Mouse (Mus musculus): ENCODE data around the gene Efhd2. TPM values are rescaled to one million over a fixed set of nuclear protein-coding genes. Genes with fewer than 3 reads are reported as not detected.

Efhd2 gene
- polyA plus RNA-seq, 1 experiment from 2014 or later: 38.5 TPM

- peaks cover 4% of the 10 kb centered on the region for H3K4me1 ChIP-seq (ENCODE audit: control insufficient read depth, low read depth, low read length)
- H3K4me3 ChIP-seq (ENCODE audit: low read depth, low read length): no peak overlapping the region
- WGBS (ENCODE audit: insufficient replicate concordance): 23% methylated on average over 3 of the region's 3 CpGs
- peak; percentile 75 for ATAC-seq (ENCODE audit: low read depth)
- H3K27ac ChIP-seq (ENCODE audit: low read length): no peak overlapping the region
- H3K4me2 ChIP-seq (ENCODE audit: low read depth, low read length): no peak overlapping the region
- no peaks in the 10 kb centered on the region for H3K9me3 ChIP-seq (replicated peaks; ENCODE audit: control insufficient read depth, low read length)
- no peaks in the 10 kb centered on the region for H3K36me3 ChIP-seq (ENCODE audit: control insufficient read depth, insufficient read depth)
- H3K9ac ChIP-seq (ENCODE audit: low read depth, low read length): no peak overlapping the region
- H3K27me3 ChIP-seq (ENCODE audit: control insufficient read depth, insufficient read depth, low read depth, low read length): no peaks in the 10 kb centered on the region
These were observed 51.7 kb downstream of the Efhd2 start for GRCm38 (mm10) chr4:141822979-141823378.

DNA sequence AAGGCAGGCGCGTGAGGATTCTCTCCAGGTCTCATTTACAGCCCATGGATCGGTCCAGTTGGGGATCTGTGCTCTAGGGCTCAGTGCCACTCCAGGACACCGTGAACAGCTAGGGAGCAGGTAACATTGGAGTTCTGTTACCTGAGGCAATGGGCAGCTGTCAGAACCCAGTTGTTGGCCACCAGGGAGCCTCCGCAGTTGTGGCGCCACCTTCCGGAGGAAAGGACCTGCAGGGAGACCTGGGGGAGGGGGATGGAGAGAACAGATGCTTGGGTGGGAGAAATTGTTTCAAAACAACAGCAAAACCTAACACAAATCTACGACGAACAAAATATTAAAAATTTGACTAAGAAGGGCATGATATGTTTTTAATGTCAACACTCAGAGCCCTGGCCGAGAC lies 52.6 kb downstream of the Efhd2 start:
- Histone ChIP-seq H3K36me3 (ENCODE audit: control insufficient read depth, insufficient read depth) (no peaks in the 10 kb centered on the region), H3K4me2 (ENCODE audit: low read depth, low read length) (no peak overlapping the region), H3K9ac (ENCODE audit: low read depth, low read length) (no peak overlapping the region), H3K4me1 (ENCODE audit: control insufficient read depth, low read depth, low read length) (peaks cover 4% of the 10 kb centered on the region), H3K9me3 (replicated peaks; ENCODE audit: control insufficient read depth, low read length) (no peaks in the 10 kb centered on the region), H3K27ac (ENCODE audit: low read length) (no peak overlapping the region), H3K27me3 (ENCODE audit: control insufficient read depth, insufficient read depth, low read depth, low read length) (no peaks in the 10 kb centered on the region), H3K4me3 (ENCODE audit: low read depth, low read length) (no peak overlapping the region)
- no peak for ATAC-seq (ENCODE audit: low read depth)
- 62% methylated on average over 10 of the region's 10 CpGs for WGBS (ENCODE audit: insufficient replicate concordance)

DNA sequence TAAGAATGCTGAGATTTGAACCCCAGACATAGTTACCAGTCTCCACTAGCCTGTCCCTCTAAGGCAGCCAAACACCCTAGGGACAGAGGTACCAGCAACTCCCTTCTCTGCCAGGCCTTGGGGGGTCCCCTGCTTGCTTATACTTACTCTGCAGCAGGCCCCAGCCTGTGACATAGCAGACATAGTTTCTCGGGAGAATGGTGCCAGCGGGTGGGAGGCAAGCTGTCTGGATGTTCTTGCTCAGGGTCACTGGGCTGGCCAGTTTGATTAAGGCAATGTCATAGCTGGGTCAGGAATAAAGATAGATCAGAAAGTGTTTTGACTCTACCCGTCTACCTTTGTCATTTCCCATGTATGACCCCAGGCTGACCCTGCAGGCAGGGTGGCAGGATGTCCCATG lies 53.5 kb downstream of the Efhd2 start:
- H3K4me1 ChIP-seq (ENCODE audit: control insufficient read depth, low read depth, low read length): peaks cover 4% of the 10 kb centered on the region
- H3K4me3 ChIP-seq (ENCODE audit: low read depth, low read length): no peak overlapping the region
- no peaks in the 10 kb centered on the region for H3K27me3 ChIP-seq (ENCODE audit: control insufficient read depth, insufficient read depth, low read depth, low read length)
- H3K4me2 ChIP-seq (ENCODE audit: low read depth, low read length): no peak overlapping the region
- no peaks in the 10 kb centered on the region for H3K36me3 ChIP-seq (ENCODE audit: control insufficient read depth, insufficient read depth)
- no peak overlapping the region for H3K27ac ChIP-seq (ENCODE audit: low read length)
- no peak for ATAC-seq (ENCODE audit: low read depth)
- no peak overlapping the region for H3K9ac ChIP-seq (ENCODE audit: low read depth, low read length)
- 72% methylated on average over 3 of the region's 3 CpGs for WGBS (ENCODE audit: insufficient replicate concordance)
- no peaks in the 10 kb centered on the region for H3K9me3 ChIP-seq (replicated peaks; ENCODE audit: control insufficient read depth, low read length)

GRCm38 (mm10) chr4:141819316-141819715 lies 55.4 kb downstream of the Efhd2 start:
- H3K4me2 ChIP-seq (ENCODE audit: low read depth, low read length): no peak overlapping the region
- H3K9ac ChIP-seq (ENCODE audit: low read depth, low read length): no peak overlapping the region
- no peak overlapping the region for H3K27ac ChIP-seq (ENCODE audit: low read length)
- peaks cover 4% of the 10 kb centered on the region for H3K4me1 ChIP-seq (ENCODE audit: control insufficient read depth, low read depth, low read length)
- no peak for ATAC-seq (ENCODE audit: low read depth)
- H3K36me3 ChIP-seq (ENCODE audit: control insufficient read depth, insufficient read depth): no peaks in the 10 kb centered on the region
- no peak overlapping the region for H3K4me3 ChIP-seq (ENCODE audit: low read depth, low read length)
- H3K9me3 ChIP-seq (replicated peaks; ENCODE audit: control insufficient read depth, low read length): no peaks in the 10 kb centered on the region
- no peaks in the 10 kb centered on the region for H3K27me3 ChIP-seq (ENCODE audit: control insufficient read depth, insufficient read depth, low read depth, low read length)
- 77% methylated on average over 7 of the region's 7 CpGs for WGBS (ENCODE audit: insufficient replicate concordance)

GRCm38 (mm10) chr4:141818861-141819260 lies 55.9 kb downstream of the Efhd2 start:
- WGBS (ENCODE audit: insufficient replicate concordance): 74% methylated on average over 13 of the region's 13 CpGs

DNA sequence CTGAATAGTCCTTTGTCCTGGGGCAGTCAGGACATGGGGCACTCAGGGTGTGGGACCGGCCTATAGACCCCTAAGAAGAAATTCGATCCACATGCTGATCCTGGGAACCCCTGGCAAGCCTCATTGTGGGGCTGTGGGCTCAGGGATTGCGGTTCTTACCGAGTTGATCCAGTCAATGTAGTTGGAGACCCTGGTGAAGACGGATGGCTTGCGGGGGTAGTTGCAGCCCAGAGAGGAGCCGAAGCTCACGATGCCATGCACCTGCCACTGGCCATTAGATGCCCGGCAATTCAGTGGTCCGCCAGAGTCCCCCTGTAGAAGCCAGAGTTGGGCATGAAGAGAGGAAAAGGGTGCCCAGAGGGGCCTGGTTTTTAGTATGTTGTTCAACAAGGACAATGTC lies 57.0 kb downstream of the Efhd2 start:
- no peak for ATAC-seq (ENCODE audit: low read depth)
- WGBS (ENCODE audit: insufficient replicate concordance): 77% methylated on average over 10 of the region's 10 CpGs
- Histone ChIP-seq H3K36me3 (ENCODE audit: control insufficient read depth, insufficient read depth) (0 out of 2 replicates have a peak, but pooled peaks cover 2% of the 10 kb centered on the region), H3K9me3 (replicated peaks; ENCODE audit: control insufficient read depth, low read length) (no peaks in the 10 kb centered on the region), H3K4me1 (ENCODE audit: control insufficient read depth, low read depth, low read length) (peaks cover 1% of the 10 kb centered on the region), H3K4me3 (ENCODE audit: low read depth, low read length) (no peak overlapping the region), H3K4me2 (ENCODE audit: low read depth, low read length) (no peak overlapping the region), H3K27me3 (ENCODE audit: control insufficient read depth, insufficient read depth, low read depth, low read length) (no peaks in the 10 kb centered on the region), H3K9ac (ENCODE audit: low read depth, low read length) (no peak overlapping the region), H3K27ac (ENCODE audit: low read length) (no peak overlapping the region)

More at GRCm38 (mm10) chr4:141818861-141819260, 55.9 kb downstream of the Efhd2 start:
- no peak overlapping the region for H3K9ac ChIP-seq (ENCODE audit: low read depth, low read length)
- no peak overlapping the region for H3K27ac ChIP-seq (ENCODE audit: low read length)
- H3K27me3 ChIP-seq (ENCODE audit: control insufficient read depth, insufficient read depth, low read depth, low read length): no peaks in the 10 kb centered on the region
- H3K4me2 ChIP-seq (ENCODE audit: low read depth, low read length): no peak overlapping the region
- no peak for ATAC-seq (ENCODE audit: low read depth)
- peaks cover 4% of the 10 kb centered on the region for H3K4me1 ChIP-seq (ENCODE audit: control insufficient read depth, low read depth, low read length)
- no peak overlapping the region for H3K4me3 ChIP-seq (ENCODE audit: low read depth, low read length)
- H3K9me3 ChIP-seq (replicated peaks; ENCODE audit: control insufficient read depth, low read length): no peaks in the 10 kb centered on the region
- H3K36me3 ChIP-seq (ENCODE audit: control insufficient read depth, insufficient read depth): 0 out of 2 replicates have a peak, but pooled peaks cover 2% of the 10 kb centered on the region

- no peaks in the 10 kb centered on the region for H3K27me3 ChIP-seq (ENCODE audit: control insufficient read depth, insufficient read depth, low read depth, low read length)
- H3K36me3 ChIP-seq (ENCODE audit: control insufficient read depth, insufficient read depth): peaks cover 6% of the 10 kb centered on the region
- no peaks in the 10 kb centered on the region for H3K4me1 ChIP-seq (ENCODE audit: control insufficient read depth, low read depth, low read length)
- H3K9ac ChIP-seq (ENCODE audit: low read depth, low read length): no peak overlapping the region
- H3K4me3 ChIP-seq (ENCODE audit: low read depth, low read length): no peak overlapping the region
- no peak overlapping the region for H3K4me2 ChIP-seq (ENCODE audit: low read depth, low read length)
- H3K27ac ChIP-seq (ENCODE audit: low read length): no peak overlapping the region
- no peaks in the 10 kb centered on the region for H3K9me3 ChIP-seq (replicated peaks; ENCODE audit: control insufficient read depth, low read length)
- no peak for ATAC-seq (ENCODE audit: low read depth)
- 51% methylated on average over 14 of the region's 14 CpGs for WGBS (ENCODE audit: insufficient replicate concordance)
These were observed 57.7 kb downstream of the Efhd2 start for GRCm38 (mm10) chr4:141816776-141817655.

- Histone ChIP-seq H3K9ac (ENCODE audit: low read depth, low read length) (no peak overlapping the region), H3K27ac (ENCODE audit: low read length) (no peak overlapping the region), H3K4me3 (ENCODE audit: low read depth, low read length) (no peak overlapping the region), H3K9me3 (replicated peaks; ENCODE audit: control insufficient read depth, low read length) (no peaks in the 10 kb centered on the region), H3K36me3 (ENCODE audit: control insufficient read depth, insufficient read depth) (peaks cover 14% of the 10 kb centered on the region), H3K4me1 (ENCODE audit: control insufficient read depth, low read depth, low read length) (no peaks in the 10 kb centered on the region), H3K4me2 (ENCODE audit: low read depth, low read length) (no peak overlapping the region), H3K27me3 (ENCODE audit: control insufficient read depth, insufficient read depth, low read depth, low read length) (no peaks in the 10 kb centered on the region)
- WGBS (ENCODE audit: insufficient replicate concordance): 86% methylated on average over 7 of the region's 7 CpGs
- no peak for ATAC-seq (ENCODE audit: low read depth)
These were observed 58.5 kb downstream of the Efhd2 start for GRCm38 (mm10) chr4:141816267-141816666.

GRCm38 (mm10) chr4:141811375-141811774 lies 63.3 kb downstream of the Efhd2 start:
- WGBS (ENCODE audit: insufficient replicate concordance): 90% methylated on average over 7 of the region's 7 CpGs
- Histone ChIP-seq H3K36me3 (ENCODE audit: control insufficient read depth, insufficient read depth) (peaks cover 53% of the 10 kb centered on the region), H3K9ac (ENCODE audit: low read depth, low read length) (no peak overlapping the region), H3K4me3 (ENCODE audit: low read depth, low read length) (no peak overlapping the region), H3K4me2 (ENCODE audit: low read depth, low read length) (no peak overlapping the region), H3K9me3 (replicated peaks; ENCODE audit: control insufficient read depth, low read length) (no peaks in the 10 kb centered on the region), H3K27ac (ENCODE audit: low read length) (no peak overlapping the region), H3K27me3 (ENCODE audit: control insufficient read depth, insufficient read depth, low read depth, low read length) (no peaks in the 10 kb centered on the region), H3K4me1 (ENCODE audit: control insufficient read depth, low read depth, low read length) (no peaks in the 10 kb centered on the region)
- ATAC-seq (ENCODE audit: low read depth): no peak

All from liver, embryonic 16.5 days (tissue).